Mouse (Mus musculus) hindbrain, postnatal 0 days (tissue): ENCODE data around the gene Mmel1. TPM values are rescaled to one million over a fixed set of nuclear protein-coding genes. Genes with fewer than 3 reads are reported as not detected.

Experiments
- ATAC-seq: fragments of 200-750 bp; cut with Nextera tagmentation; 2 replicates; pipeline ENCODE4 v1.8.0; 2017; ENCODE audit warnings: mild to moderate bottlenecking, moderate TSS enrichment, moderate library complexity
- DNase-seq: peaks from one replicate; pipeline ENCODE4 v3.0.0-alpha.2; 2015; ENCODE audit warnings: low spot score
- H3K27ac ChIP-seq: fragments of 300-500 bp; sonication (generic); 2 replicates; pipeline ENCODE4 v1.5.1; 2014; ENCODE audit warnings: mild to moderate bottlenecking
- H3K27me3 ChIP-seq: fragments of 300-500 bp; sonication (generic); 2 replicates; pipeline ENCODE4 v1.6.1; 2014; ENCODE audit warnings: low read length, mixed read lengths; ENCODE audit not compliant: insufficient read depth
- H3K36me3 ChIP-seq: fragments of 300-500 bp; sonication (generic); 2 replicates; pipeline ENCODE4 v1.6.1; 2014; ENCODE audit warnings: low read length, mixed read lengths; ENCODE audit not compliant: insufficient read depth
- H3K4me1 ChIP-seq: fragments of 300-500 bp; sonication (generic); 2 replicates; pipeline ENCODE4 v1.6.1; 2014; ENCODE audit warnings: antibody characterized with exemption, low read length, mixed read lengths; ENCODE audit not compliant: insufficient read depth
- H3K4me2 ChIP-seq: fragments of 300-500 bp; sonication (generic); 2 replicates; pipeline ENCODE4 v1.6.1; 2014; ENCODE audit warnings: low read depth, mild to moderate bottlenecking, low read length, moderate library complexity, mixed read lengths
- H3K4me3 ChIP-seq: fragments of 300-500 bp; sonication (generic); 2 replicates; pipeline ENCODE4 v1.5.1; 2014; ENCODE audit warnings: low read length
- H3K9ac ChIP-seq: fragments of 300-500 bp; sonication (generic); replicated peaks from 2 replicates; pipeline ENCODE4 v1.6.1; 2014; ENCODE audit warnings: mild to moderate bottlenecking, low read length, moderate library complexity, mixed read lengths
- H3K9me3 ChIP-seq: fragments of 300-500 bp; sonication (generic); 2 replicates; pipeline ENCODE4 v1.6.1; 2016; ENCODE audit warnings: low read length, mixed read lengths
- CTCF ChIP-seq: IDR thresholded peaks from 2 replicates; pipeline ENCODE4 v1.5.1; 2016; ENCODE audit warnings: antibody characterized with exemption, control low read depth, low read depth
- whole genome bisulfite sequencing: fragments of 180-500 bp; shearing (Covaris S2); extraction: QIAGEN DNeasy Blood & Tissue Kit; methylation state at CpG from one replicate; pipeline ENCODE4 v1.1.7; 2014; 5-methylcytosine and 5-hydroxymethylcytosine counted together
- polyA plus RNA-seq: library from polyadenylated mRNA; unstranded; fragments of >200 nt; fragmentation: Nextera tagmentation; extraction: Ambion mirVana; gene quantifications from 2 replicates; pipeline ENCODE4 v1.2.1, GENCODE M21; 2015
- total RNA-seq: library from RNA; depleted of rRNA; stranded (reverse); fragments of >200 nt; gene quantifications from 2 replicates; pipeline ENCODE4 v1.2.3, GENCODE M21; 2014

The Mmel1 gene
- total and polyA plus RNA-seq, 2 experiments from 2014 or later, result 0.93 to 1.6 TPM

DNA sequence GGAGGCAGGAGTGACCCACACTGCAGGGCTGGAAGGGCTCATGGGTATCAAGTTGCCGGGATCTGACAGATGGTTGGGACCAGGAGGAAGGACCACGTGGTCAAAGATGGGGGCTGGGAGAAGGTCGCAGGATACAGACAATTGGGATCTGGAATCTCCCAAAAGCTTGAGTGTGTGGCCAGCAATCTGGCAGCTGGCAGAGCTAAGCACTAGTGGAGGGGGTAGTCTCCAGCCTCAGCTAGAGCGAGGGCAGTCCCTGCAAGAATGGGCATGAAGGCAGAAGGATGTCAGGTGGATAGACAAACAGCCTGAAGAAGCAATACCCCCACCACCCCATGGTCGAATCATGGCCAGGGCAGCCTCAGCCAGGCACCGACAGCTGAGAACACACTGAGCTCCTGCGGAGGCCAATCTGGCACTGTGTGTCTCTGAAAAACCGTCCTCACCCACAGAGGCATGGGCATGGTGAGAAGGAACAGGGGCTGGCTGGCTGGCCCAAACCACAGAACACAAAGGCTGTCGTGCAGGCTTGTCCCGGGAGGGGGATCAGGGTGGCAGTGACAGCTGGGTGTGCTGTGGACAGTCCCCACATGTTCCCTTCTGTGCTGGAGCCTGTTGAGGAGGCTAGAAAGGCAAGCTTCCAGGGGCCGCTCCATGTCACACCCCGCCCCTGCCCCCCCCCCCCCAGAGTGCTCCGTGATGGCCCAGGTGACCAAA lies 17.6 kb downstream of the Mmel1 start:
- Histone ChIP-seq H3K9me3 (no peaks in the 10 kb centered on the region), H3K9ac (no peak overlapping the region), H3K27me3 (no peaks in the 10 kb centered on the region), H3K36me3 (no peaks in the 10 kb centered on the region), H3K4me2 (no peak overlapping the region), H3K4me1 (no peaks in the 10 kb centered on the region), H3K4me3 (no peak overlapping the region), H3K27ac (peak overlapping the region; percentile 65)
- 53% methylated on average over 13 of the region's 13 CpGs for WGBS
- peak; percentile 79 for ATAC-seq
- no peak for TF ChIP-seq CTCF
- DNase-seq, result peak; percentile 72

DNA sequence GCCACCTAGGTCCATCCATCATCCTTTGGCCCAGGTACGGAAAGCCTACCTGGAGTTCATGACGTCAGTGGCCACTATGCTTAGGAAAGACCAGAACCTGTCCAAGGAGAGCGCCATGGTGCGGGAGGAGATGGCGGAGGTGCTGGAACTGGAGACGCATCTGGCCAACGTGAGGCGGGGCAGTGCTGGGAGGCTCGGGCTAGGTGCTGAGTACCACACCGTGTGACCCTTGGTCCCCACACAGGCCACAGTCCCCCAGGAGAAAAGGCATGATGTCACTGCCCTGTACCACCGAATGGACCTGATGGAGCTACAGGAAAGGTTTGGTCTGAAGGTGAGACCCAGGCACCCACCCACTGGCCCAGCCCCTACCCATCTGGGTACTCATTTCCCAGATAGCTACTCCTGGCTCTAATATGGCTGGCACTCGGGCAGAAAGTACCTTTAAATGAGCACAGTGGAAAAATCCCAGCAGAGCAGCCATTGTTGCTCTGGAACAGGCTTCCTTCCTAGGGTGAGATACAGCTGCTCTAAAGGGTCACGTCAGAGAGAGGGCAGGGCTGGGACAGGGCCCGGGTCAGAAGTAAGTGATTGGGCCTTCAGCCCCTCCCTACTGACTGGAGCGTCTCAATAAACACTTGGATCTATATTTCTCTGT lies 18.3 kb downstream of the Mmel1 start:
- Histone ChIP-seq H3K4me1 (no peaks in the 10 kb centered on the region), H3K9me3 (no peaks in the 10 kb centered on the region), H3K27ac (peak overlapping the region; percentile 65), H3K27me3 (no peaks in the 10 kb centered on the region), H3K4me2 (no peak overlapping the region), H3K9ac (no peak overlapping the region), H3K36me3 (no peaks in the 10 kb centered on the region), H3K4me3 (no peak overlapping the region)
- WGBS, result 78% methylated on average over 15 of the region's 15 CpGs
- TF ChIP-seq CTCF, result no peak
- ATAC-seq, result no peak
- no peak for DNase-seq

DNA sequence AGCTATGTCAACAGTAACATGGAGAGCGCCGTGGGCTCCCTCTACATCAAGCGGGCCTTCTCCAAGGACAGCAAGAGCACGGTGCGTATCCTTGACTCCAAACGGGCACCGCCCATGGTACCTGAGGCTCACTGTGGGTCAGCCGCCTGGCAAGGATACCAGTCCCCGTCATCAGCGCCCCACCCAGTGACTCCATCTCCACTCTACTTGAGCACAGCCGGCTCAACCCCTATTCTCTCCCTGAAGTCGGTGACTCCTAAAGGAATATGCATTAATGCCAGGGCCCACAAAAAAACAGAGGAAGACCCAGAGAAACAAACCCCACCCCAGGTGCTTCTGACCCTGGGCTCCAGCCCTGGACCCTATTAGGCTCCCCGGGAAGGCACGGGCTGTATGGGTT lies 21.5 kb downstream of the Mmel1 start:
- H3K9me3 ChIP-seq, result no peaks in the 10 kb centered on the region
- H3K4me2 ChIP-seq, result no peak overlapping the region
- WGBS, result 94% methylated on average over 14 of the region's 14 CpGs
- no peak overlapping the region for H3K27ac ChIP-seq
- H3K4me3 ChIP-seq, result no peak overlapping the region
- H3K36me3 ChIP-seq, result no peaks in the 10 kb centered on the region
- no peaks in the 10 kb centered on the region for H3K4me1 ChIP-seq
- H3K27me3 ChIP-seq, result no peaks in the 10 kb centered on the region
- no peak for TF ChIP-seq CTCF
- H3K9ac ChIP-seq, result no peak overlapping the region
- DNase-seq, result no peak
- no peak for ATAC-seq

DNA sequence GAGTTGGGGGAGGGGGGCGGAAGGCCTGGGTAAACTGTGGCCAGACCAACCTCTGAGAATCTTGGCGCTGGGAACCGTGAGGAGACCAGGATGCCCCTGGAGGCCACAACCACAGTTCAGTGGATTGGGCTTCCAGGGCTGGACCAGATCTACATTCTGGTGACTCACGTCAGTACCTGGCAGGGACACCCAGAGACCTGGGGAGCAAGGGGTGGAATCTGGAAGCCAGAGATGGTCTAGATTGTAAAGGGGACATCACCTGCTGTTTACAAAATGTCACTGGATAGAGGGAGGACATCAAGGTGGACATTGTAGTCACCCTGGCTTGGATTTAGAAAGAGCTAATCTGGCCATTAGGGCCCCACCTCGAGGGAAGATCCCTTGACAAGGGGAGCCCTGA lies 26.2 kb downstream of the Mmel1 start:
- DNase-seq (no peak), ATAC-seq (no peak)
- H3K9me3 ChIP-seq, result no peaks in the 10 kb centered on the region
- H3K27me3 ChIP-seq, result no peaks in the 10 kb centered on the region
- H3K4me1 ChIP-seq, result peaks cover 16% of the 10 kb centered on the region
- 82% methylated on average over 5 of the region's 5 CpGs for WGBS
- no peak overlapping the region for H3K27ac ChIP-seq
- no peak overlapping the region for H3K9ac ChIP-seq
- TF ChIP-seq CTCF, result no peak
- H3K4me3 ChIP-seq, result no peak overlapping the region
- no peaks in the 10 kb centered on the region for H3K36me3 ChIP-seq
- H3K4me2 ChIP-seq, result no peak overlapping the region

DNA sequence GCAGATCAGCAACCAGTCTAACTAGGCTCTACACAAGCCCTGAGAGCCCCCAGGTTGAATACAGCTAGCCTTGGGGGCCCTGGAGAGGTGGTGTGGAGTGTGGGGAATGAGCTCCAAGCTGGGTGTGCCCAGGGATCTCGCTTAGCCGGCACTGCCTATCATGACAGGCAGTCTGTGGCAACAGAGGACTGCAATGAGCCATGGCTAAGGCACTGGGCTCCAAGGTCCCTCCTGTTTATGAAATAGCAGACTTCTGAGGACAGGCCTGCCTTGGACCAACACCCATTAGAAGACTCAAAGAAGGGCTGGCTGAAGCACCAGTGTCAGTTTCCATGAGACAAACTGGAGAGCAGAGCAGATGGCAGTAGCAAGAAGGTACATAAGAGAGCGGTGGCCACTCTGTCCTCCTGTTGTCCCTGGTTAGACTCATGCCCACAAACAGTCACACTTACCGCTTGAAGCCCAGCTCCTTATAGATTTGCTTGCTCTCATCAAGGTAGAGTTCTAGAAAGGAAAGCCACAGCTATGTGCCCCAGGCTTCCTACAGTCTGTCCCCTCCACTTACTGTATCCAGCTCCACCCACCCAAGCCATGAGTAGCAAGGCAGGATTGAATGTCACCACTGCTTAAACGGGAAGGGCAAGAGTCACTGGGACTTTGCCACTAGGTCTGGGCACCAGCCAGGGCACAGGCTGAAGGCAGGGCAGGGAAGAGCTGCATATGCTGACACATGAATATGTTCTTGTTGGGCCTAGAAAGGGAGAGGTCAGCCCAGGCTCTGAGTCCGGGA lies 28.5 kb downstream of the Mmel1 start:
- peak overlapping the region; percentile 57 for H3K4me3 ChIP-seq
- peaks cover 16% of the 10 kb centered on the region for H3K4me1 ChIP-seq
- ATAC-seq (no peak), DNase-seq (no peak)
- H3K9ac ChIP-seq, result peak overlapping the region; percentile 69
- peak overlapping the region; percentile 77; the same call in 1 of the 2 replicates for H3K27ac ChIP-seq
- no peaks in the 10 kb centered on the region for H3K36me3 ChIP-seq
- H3K27me3 ChIP-seq, result no peaks in the 10 kb centered on the region
- 64% methylated on average over 6 of the region's 6 CpGs for WGBS
- peak overlapping the region; percentile 99 for H3K4me2 ChIP-seq
- no peaks in the 10 kb centered on the region for H3K9me3 ChIP-seq
- TF ChIP-seq CTCF, result no peak

DNA sequence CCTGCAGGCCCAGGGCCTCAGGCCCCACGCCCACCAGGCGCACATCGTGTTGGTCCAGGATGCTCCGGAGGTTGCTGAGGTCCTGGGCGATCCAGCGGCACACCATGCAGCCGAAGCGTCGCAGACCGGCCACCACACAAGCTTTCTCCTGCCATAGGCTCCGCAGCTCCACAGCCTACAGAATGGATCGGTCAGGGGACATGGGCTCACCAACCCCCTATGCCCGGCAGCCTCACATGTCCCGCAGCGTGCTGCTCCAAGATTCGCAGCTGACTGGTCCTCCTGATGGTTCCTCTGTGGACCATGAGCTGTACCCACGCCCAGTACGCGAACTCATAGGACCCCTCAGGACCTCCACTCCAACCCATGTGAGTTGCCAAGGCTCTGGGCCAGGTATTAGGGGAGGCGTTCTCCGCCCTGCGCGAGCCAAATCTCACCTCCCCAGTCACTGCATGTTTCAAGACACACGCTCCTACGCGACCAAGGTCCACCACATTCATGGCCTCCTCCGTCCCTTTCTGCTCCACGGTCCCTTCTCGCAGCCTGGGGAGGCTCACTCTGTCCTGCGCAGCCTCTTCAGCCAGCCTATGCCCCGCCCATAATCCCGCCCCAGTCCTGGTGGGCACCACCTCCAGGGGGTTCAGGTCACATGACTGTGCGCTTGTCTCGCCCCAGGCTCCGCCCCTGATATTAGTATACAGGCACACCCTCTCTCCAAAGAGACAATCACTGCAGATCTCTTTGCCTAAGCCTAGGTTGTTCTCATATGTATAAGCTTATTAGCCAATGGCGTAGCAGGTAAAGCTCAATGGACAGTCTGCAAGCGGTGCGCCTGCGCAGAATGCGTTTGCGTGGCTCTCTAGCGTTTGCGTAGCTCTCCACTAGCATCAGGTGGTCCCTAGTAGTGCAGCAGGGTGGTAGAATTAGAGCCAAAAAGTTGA lies 29.4 kb downstream of the Mmel1 start, which contains the start of gene Fam213b:
Gene Fam213b, minus strand, starts transcription at position 630 of the 941 bp plus-strand sequence.
- Histone ChIP-seq H3K9me3 (no peaks in the 10 kb centered on the region), H3K27ac (peak within 1 kb of the TSS; percentile 77), H3K9ac (peak within 1 kb of the TSS; percentile 69), H3K4me1 (peaks cover 16% of the 10 kb centered on the region), H3K4me2 (peak within 1 kb of the TSS; percentile 99), H3K4me3 (peak within 1 kb of the TSS; percentile 57), H3K27me3 (no peaks in the 10 kb centered on the region), H3K36me3 (no peaks in the 10 kb centered on the region)
- 2% methylated on average over 43 of the region's 43 CpGs for WGBS
- ATAC-seq (peak; percentile 97), DNase-seq (peak; percentile 94)
- TF ChIP-seq CTCF, result peak; percentile 23; the same call in 1 of the 2 replicates
